Mouse (Mus musculus): ENCODE measurements around the gene Cers3.

The Cers3 gene

DNA sequence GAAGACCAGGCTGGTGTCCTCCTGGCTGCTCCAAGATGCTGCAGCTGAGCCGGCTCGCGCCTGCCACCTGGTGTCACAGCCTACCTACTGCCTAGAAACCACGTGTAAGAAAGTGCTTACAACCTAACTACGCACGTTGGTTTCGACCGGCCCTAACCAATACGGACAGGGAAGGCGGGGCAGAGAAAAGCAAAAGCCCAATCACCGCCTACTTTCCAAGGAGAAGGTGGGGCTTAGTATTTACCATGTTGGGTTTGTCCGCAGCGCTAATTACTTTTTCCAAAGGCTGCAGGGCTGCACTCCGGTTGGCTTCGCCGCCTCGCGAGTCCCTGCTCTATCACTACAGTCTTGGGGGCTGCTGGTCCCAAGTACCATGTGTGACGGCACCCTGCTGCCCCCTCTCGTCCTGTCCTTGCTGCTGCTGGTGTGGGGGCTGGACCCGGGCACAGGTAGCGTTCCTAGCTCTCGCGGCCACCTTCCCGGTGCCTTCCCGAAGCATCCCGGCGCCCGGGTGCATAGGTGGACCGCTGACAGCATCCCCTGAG lies 96.2 kb downstream of the Cers3 start, which contains the start of gene Adamts17:
Adamts17 (plus strand) TSS at position 273 of the 545 bp plus-strand sequence.
- in situ Hi-C loops (cut with MboI, MseI) = loop anchor here (5.0 to 25.0 kb wide), 2 partner anchors 142 to 727 kb away; partner anchors contain the start of gene Chsy1

DNA sequence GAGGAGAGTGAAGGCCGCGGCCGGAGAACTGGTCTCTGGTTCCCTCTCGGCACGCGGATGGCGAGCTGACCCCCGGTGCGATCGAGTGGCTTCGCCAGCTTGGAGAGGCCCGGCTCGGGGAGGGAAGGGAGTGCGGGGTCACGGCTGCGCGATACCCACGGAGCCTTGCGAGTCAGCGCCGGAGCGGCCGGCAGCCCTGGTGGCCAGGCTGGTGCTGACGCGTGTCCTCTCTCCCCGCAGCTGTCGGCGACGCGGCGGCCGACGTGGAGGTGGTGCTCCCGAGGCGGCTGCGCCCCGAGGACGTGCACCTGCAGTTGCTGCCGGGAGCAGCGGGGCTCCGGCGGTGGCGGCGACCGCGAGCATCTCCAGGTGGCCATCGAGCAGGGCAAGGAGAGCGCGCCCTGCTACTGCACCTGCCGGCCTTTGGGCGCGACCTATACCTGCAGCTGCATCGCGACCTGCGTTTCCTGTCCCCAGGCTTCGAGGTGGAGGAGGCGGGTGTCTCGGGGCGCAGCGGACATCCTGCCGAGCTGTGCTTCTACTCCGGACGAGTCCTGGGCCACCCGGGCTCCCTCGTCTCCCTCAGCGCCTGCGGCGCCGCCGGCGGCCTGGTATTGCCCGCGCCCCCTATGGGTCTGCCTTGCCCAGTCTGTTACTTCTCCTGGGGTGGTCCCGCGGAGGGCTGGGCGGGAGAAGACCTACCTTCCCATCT lies 96.9 kb downstream of the Cers3 start:
- in situ Hi-C loops (cut with MboI, MseI) = loop anchor here (25.0 kb wide), 1 partner anchor 728 kb away; the partner anchor contains the start of gene Chsy1

DNA sequence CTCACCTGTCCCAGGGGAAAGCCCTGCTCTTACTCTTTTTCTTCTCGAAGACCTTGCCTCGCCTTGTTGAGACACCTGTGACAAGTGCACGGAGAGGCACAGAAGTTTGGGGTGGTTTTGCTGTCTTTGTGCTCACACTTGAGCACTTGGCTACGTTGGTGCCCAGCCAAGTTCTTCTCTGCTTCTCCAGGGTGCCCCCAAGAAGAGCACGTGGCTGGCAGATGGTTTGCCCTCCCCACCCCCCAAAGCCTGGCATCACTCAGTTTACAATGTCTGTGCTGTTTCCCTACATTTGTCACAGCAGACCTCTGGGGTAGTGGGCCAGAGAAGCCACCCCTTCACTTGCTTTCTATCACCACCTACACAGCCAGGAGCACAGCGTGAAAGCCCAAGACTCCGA lies 97.9 kb downstream of the Cers3 start:
- in situ Hi-C loops (cut with MboI, MseI) = loop anchor here (25.0 kb wide), 1 partner anchor 729 kb away; the partner anchor contains the start of gene Chsy1

DNA sequence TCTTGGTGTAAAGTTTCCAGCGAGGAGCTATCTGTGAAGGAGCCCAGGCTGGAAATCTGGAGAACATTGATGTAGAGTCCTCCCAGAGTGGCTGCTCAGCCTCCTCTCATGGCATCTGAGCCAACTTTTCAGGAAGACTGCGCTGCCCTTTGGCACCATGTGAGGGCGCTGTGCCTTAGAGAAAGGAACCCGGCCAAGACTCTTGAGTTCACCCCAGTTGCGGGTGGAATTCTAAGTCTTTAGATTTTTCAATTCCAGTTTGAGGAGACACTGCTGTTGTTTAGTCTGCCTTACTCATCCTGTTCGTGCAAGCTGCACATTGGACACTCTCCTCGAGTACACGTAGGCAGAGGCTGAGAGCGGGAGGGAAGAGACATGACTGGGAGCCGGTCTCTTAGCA lies 98.7 kb downstream of the Cers3 start:
- in situ Hi-C loops (cut with MboI, MseI) = loop anchor here (25.0 kb wide), 1 partner anchor 730 kb away; the partner anchor contains the start of gene Chsy1

DNA sequence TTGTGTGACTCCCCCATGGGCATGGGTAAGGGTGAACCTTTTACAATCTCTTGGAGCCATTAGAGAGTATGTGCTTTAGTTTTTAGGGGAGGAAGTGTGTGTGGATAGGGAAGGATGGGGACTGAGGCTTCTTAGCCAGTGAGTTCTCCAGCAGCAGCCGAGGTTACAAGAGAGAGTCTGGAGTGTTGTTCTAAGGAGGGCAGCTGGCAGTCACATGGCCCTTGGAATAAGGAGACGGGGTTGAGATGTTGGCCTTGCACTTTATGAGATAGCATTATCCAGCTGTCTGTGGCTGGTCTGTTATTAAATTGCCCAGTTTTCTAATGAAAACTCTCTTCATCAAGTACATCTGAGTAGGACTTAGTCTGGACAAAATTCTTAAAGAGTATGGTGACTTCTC lies 100.5 kb downstream of the Cers3 start:
- in situ Hi-C loops (cut with MboI, MseI) = loop anchor here (25.0 kb wide), 1 partner anchor 732 kb away; the partner anchor contains the start of gene Chsy1

DNA sequence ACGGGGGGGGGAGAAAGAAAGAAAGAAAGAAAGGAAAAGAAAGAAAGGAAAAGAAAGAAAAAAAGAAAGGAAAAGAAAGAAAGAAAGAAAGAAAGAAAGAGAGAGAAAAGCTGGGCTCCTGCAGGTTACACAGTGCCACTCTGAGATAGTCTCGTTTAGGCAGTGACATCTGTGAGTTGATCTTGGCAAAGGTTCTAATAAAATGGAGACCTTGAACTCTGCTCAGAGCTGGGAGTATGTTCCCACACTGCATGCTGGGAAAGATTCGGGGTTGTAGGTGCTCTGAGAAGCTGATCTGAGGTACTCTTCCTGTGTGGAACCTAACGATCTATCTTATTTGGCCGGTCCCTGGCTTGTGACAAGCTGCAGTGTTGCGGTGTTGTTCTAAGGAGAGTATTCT lies 103.3 kb downstream of the Cers3 start:
- in situ Hi-C loops (cut with MboI, MseI) = loop anchor here (25.0 kb wide), 1 partner anchor 734 kb away; the partner anchor contains the start of gene Chsy1

DNA sequence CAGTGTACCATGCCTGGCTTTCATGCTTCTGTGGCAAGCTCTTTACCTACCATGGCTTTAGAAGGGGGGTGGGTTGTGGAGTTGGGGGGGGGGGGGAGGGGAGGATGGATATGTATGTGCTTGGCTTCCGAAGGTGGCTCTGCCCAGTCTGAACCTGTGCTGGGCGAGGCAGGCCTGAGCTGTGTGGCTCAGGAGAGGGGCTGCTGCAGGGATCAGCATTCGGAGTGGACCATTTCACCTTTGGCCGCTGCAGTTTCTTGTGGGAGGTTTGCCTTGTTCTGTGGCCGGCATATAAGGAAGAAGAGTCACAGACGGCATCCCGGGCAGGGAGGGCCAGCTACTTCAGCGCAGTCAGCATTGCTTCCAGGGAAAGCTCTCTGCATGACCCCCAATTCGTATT lies 104.0 kb downstream of the Cers3 start:
- in situ Hi-C loops (cut with MboI, MseI) = loop anchor here (25.0 kb wide), 1 partner anchor 735 kb away; the partner anchor contains the start of gene Chsy1

DNA sequence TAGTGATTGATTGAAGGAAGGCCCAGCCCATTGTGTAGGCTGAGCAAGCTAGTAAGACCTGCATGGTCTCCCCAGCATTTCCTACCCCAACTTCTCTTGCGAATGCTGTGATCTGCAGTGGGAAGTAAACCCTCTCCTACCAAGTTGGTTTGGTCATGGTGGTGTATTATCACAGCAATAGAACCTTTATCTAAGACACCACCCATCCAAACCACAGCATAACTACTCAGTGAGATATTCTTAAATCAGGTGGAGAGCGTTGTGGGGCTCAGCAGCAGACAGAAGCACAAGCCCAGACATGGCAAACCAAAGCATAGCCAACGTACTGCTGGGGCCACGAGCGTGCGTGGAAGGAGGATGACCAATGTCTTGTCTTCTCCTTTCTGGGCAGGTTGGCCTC lies 106.0 kb downstream of the Cers3 start:
- in situ Hi-C loops (cut with MboI, MseI) = loop anchor here (25.0 kb wide), 1 partner anchor 737 kb away; the partner anchor contains the start of gene Chsy1

DNA sequence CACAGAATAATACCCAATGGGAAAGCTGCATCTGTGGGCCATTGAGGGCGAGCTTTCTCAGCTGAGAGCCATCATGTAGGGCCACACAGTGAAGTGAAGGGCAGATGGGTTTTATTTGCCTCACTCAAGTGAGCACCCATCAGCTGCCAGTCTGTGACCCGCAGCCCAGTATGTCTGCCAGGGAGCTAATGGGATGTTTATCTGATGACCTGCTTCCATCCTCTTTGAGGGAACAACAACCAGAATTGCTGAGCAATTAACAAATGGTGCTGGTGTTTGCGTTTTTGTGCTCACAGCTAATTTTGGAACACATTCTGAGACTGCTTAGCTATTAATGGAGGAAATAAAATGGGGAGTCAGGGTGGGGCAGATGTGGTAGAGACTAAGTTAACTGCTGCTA lies 108.9 kb downstream of the Cers3 start:
- in situ Hi-C loops (cut with MboI, MseI) = no loop called here

DNA sequence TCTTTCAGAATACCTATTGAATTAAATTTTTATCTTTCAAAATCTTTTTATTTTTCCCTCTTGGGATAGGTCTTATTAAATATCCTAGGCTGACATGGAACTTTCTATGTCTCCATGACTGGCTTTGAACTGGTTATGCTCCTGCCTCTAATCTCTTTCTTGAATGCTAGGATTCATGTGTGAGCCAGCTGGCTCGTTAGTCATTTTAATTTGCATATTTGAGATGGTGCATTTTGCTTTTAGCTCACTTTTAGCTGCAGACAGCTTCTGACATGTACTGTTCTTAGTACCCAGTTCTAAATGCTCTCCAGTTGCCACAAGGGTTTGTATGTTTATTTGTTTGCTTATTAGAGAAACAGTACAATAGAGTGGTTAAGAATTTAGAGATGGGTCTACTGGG lies 114.3 kb downstream of the Cers3 start:
- in situ Hi-C loops (cut with MboI, MseI) = no loop called here

DNA sequence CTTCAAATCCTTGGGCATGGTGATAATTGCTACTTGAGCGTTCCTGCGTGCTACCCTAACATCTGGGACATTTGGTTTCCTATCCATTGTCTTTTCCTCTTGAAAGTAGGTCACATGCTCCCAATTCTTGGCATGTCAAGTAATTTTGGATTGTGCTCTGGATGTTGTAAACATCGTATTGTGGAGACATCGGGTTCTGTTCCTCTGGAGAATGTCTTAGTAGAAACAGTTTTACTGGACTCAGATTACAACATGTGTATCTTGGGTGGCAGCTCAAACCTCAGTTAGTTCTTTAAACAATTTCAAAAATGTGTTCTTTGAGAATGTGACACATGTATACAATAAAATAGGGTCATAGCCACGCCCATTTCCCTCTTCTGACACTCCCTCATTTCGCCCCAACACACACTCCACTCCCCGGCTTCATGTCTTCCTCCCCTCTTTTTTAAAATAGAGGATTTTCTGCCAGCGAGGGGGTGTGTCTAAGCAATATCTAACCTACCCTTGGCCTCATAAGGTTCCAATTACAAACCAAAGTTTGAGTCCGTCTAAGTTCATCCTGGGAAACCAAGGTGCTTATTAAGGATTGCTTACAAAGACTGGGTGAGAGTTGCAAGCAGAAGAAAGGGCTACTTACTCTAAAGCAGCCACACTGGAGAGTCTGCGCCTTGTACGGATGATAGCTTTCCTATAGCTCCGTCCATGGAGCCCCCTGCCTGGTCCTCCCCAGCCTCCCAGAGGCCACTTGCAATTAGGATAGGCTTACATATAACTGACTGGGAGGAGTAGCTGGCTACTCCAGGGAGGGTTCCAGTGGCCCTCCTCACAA lies 115.2 kb downstream of the Cers3 start:
- in situ Hi-C loops (cut with MboI, MseI) = no loop called here

DNA sequence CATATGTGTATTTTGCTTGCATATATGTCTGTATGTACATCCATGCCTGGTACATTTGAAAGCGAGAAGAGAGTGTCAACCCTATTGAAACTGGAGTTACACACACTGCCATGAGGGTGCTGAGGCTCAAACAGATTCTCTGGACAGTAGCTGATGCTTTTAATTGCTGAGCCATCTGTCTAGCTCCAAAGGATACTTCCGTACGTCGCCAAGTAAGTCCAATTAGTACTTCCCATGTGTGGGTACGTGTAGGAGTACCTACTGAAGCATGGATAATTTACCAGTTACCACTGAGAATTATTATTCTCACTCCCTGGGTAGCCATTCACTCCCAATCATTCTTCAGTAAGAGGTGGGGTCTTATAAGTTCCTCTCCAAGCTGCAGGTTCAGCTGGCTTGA lies 115.9 kb downstream of the Cers3 start:
- in situ Hi-C loops (cut with MboI, MseI) = no loop called here

DNA sequence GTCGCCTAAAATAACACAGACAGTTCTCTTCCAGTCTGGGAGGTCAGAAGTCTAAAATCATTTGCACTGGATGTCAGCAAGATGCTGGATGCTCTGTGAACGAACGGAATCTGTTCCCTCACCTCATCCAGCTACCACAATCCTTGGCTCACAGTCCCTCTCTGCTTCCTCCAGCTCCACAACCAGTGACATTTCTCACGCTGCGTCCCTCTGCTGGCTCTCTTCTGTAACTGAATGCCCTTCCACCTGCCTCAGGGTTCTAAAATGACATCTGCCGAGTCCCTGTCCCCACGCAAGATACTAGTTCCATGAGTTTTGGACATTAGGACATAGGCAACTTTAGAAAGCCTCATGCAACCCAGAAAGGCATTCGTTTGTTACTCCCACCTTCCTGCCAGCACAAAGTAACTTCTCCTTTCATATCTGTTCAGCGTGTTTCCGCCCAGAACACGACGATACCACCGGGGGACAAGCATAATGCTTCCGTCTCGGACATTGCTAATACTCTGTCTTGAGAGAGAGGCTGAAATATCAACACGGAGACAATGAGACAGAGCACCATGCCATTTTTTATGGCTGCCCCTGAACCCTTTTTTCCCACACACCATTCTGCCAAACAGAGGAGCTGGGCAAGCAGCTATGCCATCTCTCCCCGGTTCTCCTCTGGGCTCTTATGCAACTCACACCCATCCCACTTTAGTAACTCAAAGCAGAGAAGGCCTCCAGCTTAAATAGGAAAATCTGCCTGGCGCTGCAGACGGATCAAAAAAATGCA lies 123.8 kb downstream of the Cers3 start:
- in situ Hi-C loops (cut with MboI, MseI) = no loop called here

DNA sequence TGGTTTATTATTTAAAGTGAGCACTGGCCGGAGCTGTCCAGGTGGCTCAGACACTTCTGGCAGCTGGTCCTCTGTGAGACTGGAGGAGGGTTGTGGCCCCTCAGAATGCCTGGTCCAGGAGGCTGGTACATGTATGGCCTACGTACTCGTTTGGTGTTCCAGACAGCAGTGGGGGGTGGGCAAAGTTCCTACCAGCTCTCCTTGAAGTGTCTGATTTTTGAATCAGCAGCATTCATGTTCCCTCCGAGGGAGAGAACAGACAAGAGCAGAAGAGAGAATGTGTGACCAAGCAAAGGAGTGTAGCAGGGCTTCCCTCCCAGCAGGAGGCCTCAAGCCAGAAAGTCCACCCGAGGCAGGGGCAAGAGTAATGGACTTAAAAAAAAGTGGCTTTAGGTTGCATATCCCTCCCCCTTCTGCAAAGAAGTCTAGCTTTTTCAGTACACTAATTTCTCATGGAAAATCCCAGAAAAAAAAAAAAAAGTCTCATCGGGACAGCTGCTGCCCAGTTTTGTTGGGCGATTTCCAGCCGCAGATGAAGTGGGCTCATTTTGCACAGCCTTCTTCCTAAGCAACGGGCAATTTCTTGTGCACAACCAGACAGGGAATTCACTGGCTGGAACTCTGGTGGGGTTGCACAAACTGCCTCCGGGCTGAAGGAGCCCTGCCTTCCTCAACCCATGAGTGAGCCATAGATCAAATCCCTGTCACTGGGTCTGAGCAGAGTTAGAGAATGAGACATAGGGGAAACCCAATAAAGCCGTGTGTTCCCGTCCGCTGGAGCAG lies 124.6 kb downstream of the Cers3 start:
- in situ Hi-C loops (cut with MboI, MseI) = no loop called here

DNA sequence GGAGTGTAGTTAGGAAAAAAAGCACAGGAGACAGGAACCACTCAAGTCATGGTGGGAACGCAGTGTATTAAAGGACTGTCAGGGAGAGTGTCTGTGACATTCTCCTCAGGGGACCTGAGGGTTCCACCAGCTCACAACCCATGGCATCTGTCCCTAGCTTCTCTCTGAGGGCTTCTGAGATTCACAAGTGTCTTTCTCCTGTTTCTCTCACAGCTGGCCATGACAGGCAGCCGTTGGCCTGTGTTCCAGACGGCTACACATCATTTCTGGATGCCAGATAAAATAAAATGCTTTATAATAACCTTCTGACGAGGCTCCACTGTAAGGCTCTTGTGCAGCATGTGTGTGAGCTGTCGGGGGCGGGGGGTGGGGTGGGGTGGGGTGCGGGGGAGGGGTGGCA lies 128.2 kb downstream of the Cers3 start:
- in situ Hi-C loops (cut with MboI, MseI) = no loop called here

DNA sequence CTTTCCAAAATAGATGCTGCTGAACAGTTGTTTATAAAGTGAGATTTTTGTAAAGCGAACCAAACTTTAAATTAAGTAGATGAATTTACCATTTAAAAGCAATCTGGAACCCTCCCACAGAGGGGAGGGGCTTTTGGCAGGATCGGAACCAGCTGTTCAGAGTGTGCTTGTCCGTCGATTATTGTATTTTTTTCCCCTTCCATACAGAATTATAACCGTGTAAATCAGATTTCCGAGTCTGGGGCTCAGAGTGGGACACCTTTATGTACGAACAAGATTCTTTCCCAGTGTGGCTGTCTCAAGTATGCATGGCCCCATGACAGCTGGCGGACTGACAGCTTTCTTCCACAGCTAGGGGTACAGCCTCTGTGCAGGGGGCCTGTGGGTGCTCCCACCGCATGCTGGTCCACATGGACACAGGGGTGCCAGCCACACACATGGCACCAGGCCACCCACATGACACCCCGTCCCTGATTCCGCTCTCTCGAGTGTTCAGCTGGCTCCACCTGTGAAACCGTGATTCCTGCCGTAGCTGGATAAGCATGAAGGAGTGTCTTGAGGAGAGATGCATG lies 128.7 kb downstream of the Cers3 start:
- in situ Hi-C loops (cut with MboI, MseI) = no loop called here

DNA sequence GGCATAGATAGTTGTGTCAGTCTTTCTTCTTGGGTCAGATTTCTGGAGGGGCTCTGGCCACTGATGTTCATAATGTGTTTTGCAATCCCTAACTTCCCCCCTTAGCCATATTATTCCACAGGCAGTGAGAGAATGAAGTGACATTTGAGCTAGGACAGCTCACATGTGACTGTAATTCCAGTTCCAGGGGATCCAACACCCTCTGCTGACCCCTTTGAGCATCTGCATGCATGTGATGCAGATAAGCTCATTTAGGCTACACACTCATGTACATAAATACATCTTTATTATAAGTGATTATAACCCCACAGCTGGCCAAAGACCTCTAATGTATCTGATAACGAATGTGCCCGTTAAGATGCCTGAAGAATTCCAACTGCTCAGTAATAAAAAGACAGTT lies 129.9 kb downstream of the Cers3 start:
- in situ Hi-C loops (cut with MboI, MseI) = no loop called here
